Mouse (Mus musculus): ENCODE results near the gene Man2a2. TPM values are rescaled to one million over a fixed set of nuclear protein-coding genes. Genes with fewer than 3 reads are reported as not detected.

The Man2a2 gene
- 13.0 TPM for polyA plus RNA-seq (2017; shearing (Covaris generic))

GRCm38 (mm10) chr7:80371041-80371751 lies at the start of gene Man2a2:
Gene Man2a2 (minus strand): TSS chr7:80371375.

DNA sequence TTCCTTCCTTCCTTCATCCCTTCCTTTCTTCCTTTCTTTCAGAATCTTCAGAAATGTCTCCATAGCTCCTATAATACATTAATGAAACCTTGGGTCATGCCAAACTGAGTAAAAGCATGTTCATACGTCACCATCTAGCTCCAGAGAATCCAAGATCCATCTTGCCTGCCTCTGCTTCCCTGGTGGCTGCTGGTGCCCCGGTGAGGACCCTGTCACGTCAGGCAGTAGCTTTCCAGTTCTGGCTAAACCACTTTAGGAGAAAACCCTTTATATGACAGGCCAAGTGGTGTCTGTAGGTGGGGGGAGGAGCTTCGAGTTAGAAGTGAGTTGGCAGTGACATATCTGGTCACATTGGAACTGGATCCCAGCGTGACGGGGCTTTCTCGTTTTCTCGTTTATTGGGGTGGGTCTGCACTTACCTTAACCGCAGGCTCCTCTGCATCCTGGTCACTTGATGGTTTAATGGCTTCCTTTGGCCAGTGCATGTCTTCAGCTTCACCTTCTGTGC lies 34.1 kb upstream of the Man2a2 start, which contains the start of gene Furin:
Gene Furin (minus strand): TSS at position 249 of the 508 bp plus-strand sequence.

DNA sequence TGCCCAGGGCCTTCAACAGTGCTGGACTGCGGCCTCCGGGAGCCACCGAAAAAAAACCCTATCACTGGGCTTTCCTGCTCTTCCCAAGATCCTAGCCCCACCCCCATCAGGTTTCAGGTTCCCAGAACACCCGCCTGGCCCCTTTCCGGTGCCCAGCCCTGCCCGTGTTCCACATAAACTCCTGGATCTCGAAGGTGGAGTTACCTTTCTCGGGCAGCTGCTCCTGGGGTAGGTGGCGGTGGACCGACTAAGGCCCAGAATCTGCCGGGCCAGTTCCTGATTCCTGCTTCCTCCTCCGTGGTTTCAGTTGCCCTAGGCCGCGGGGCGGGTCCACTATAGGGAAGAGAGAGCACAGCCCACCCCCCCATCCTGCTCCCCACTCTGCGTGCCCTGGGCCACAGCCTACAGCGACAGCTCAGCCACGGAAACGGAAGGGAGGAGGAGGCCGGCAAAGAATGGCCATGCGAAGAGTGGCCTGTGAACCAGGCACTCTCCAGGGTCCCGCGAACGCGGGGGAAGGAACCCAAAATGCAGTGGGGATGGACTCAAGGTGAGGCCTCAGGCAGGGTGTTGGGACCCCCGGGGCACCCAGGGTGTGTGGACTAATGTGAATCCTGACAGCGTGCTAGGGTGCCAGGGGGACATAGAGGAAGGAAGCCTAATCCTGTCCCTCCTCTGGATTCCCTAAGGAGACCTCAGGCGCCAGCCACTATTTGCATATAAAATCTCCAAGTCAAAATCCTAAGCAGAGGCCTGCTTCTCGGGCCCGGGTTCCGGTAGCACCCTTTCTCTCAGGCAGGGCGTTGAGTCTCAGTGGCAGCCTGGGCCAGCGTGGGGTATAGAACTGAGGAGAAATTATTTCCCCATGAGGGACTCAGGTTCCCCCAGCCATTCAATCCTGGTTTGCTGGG lies 16.7 kb upstream of the Man2a2 start, which contains the start of gene Fes:
Gene Fes (minus strand): TSS at position 314 of the 911 bp plus-strand sequence.

GRCm38 (mm10) chr7:80342858-80343257 lies 28.3 kb downstream of the Man2a2 start, which contains the start of gene Hddc3:
Gene Hddc3 (plus strand): TSS chr7:80343104.

DNA sequence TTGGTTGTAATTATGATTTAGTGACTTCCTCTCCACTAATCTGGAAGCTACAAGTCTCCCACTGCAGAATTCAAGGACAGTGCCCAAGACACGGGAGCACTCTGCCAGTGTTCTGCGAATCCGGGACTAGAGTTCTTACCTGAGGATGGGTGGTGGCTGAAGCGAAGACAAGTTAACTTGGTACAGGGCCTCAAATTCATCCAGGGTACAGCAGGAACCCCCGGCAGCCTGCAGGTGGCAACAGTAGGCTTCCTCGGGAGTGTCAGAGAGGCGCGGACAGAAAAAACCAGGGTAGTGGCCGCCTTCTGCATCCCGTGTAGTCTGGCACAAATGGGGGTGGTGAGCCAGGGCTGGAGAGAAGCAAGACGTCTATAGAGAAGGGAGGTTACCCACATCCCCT lies 30.4 kb downstream of the Man2a2 start, which contains the start of gene Unc45a:
Gene Unc45a (minus strand): TSS at position 213 of the 400 bp plus-strand sequence.

DNA sequence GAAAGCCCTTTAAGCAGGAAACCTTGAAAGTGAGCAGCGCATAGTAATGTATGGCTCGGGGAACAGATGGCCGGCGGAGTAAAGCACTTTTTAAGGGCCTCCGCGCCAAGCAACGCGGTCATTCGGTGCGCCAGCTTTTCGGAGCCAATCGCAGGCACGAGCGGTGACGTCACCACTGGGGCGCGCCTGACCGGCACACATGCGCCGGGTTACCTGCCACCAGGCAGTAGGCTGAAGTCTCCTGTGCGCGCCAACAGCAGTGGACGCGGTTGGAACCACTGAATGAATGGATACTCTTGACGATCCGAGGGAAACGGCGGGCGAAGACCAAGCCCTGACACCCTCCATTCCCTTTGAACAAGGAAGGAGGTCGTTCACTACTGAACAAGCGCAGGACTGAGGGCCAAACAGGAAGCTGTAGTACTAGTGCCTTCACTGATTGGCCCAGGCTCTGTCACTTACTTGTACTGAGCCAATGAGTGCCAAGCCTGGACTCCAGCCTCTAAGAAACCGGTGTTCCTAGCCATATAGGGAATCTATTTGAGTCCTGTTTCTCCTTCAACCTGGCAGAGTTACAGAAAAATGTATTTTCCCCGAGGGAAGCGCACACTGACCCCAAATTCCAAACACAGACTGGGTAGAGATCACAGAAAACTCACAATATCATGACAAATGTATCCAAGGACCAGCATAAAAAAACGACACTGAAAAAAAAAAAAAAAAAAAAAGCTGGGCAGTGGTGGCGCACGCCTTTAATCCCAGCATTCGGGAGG lies 46.9 kb downstream of the Man2a2 start, which contains the start of gene Rccd1:
Gene Rccd1 (minus strand): TSS at position 412 of the 773 bp plus-strand sequence.

Other genes starting within 250 kb of the Man2a2 start
- 9.2 TPM for gene Sema4b, start 184.5 kb downstream of the Man2a2 start, polyA plus RNA-seq (2017; shearing (Covaris generic))
- gene Cib1, start 138.6 kb downstream of the Man2a2 start, polyA plus RNA-seq (2017; shearing (Covaris generic)), result 178 TPM
- gene Gdpgp1, start 138.5 kb downstream of the Man2a2 start, polyA plus RNA-seq (2017; shearing (Covaris generic)), result 11.0 TPM
- gene Ttll13, start 125.0 kb downstream of the Man2a2 start, polyA plus RNA-seq (2017; shearing (Covaris generic)), result 0.61 TPM
- gene Ngrn, start 110.2 kb downstream of the Man2a2 start, polyA plus RNA-seq (2017; shearing (Covaris generic)), result 55.3 TPM
- 48.1 TPM for gene Vps33b, start 101.7 kb downstream of the Man2a2 start, polyA plus RNA-seq (2017; shearing (Covaris generic))
- 18.1 TPM for gene Prc1, start 76.9 kb downstream of the Man2a2 start, polyA plus RNA-seq (2017; shearing (Covaris generic))
- 27.0 TPM for gene Rccd1, start 46.9 kb downstream of the Man2a2 start, polyA plus RNA-seq (2017; shearing (Covaris generic))
- gene Unc45a, start 30.4 kb downstream of the Man2a2 start, polyA plus RNA-seq (2017; shearing (Covaris generic)), result 86.8 TPM
- 6.9 TPM for gene Hddc3, start 28.3 kb downstream of the Man2a2 start, polyA plus RNA-seq (2017; shearing (Covaris generic))
- gene Fes, start 16.6 kb upstream of the Man2a2 start, polyA plus RNA-seq (2017; shearing (Covaris generic)), result 1.7 TPM
- gene Furin, start 34.1 kb upstream of the Man2a2 start, polyA plus RNA-seq (2017; shearing (Covaris generic)), result 8.9 TPM
- 5.9 TPM for gene Blm, start 163.7 kb upstream of the Man2a2 start, polyA plus RNA-seq (2017; shearing (Covaris generic))

All from activated CD4-positive, CD25-positive, alpha-beta regulatory T cell, adult 9 weeks (primary cell).